Mouse (Mus musculus) lung, adult 2 months (tissue): ENCODE data around the gene Tnnt2.

Experiments
- CTCF ChIP-seq: fragments of 200-500 bp; IDR thresholded peaks from 2 replicates; pipeline ENCODE4 v1.5.1; 2011; ENCODE audit warnings: mild to moderate bottlenecking, low read length, control low read depth; ENCODE audit not compliant: insufficient read depth
- POLR2A ChIP-seq: fragments of 200-500 bp; IDR thresholded peaks from 2 replicates; pipeline ENCODE4 v1.6.1; 2011; ENCODE audit warnings: low read depth, mild to moderate bottlenecking, control low read depth, low read length, borderline replicate concordance; ENCODE audit errors: extremely low read depth

- no peak for TF ChIP-seq POLR2A
- TF ChIP-seq CTCF, result no peak
These were observed 22.4 kb downstream of the Tnnt2 start for GRCm38 (mm10) chr1:135858533-135858932.
